Mouse (Mus musculus) G1E (cell line): ENCODE measurements around the gene Plxna4. TPM values are rescaled to one million over a fixed set of nuclear protein-coding genes. Genes with fewer than 3 reads are reported as not detected.

ENCODE experiments used
- ATAC-seq: 2 replicates; pipeline ENCODE4 v1.8.0; 2016; ENCODE audit warnings: mild to moderate bottlenecking; ENCODE audit not compliant: insufficient number of reproducible peaks, poor library complexity, low FRiP score, severe bottlenecking; ENCODE audit errors: extremely low read depth
- DNase-seq: peaks from one replicate; pipeline ENCODE4 v3.0.0; 2012; ENCODE audit warnings: low spot score
- H3K27me3 ChIP-seq: 2 replicates; pipeline ENCODE4 v1.6.1; 2012; ENCODE audit warnings: mild to moderate bottlenecking, low read length, inconsistent platforms; ENCODE audit not compliant: insufficient read depth
- H3K36me3 ChIP-seq: replicated peaks from 2 replicates; pipeline ENCODE3; 2012; ENCODE audit warnings: mild to moderate bottlenecking, inconsistent platforms
- H3K4me1 ChIP-seq: 2 replicates; pipeline ENCODE4 v1.6.1; 2012; ENCODE audit warnings: low read depth, low read length, inconsistent platforms, mixed read lengths; ENCODE audit not compliant: insufficient read depth
- H3K4me3 ChIP-seq: 2 replicates; pipeline ENCODE4 v1.5.1; 2012; ENCODE audit warnings: low read depth, mild to moderate bottlenecking, inconsistent platforms, low read length, moderate library complexity, mixed read lengths
- H3K9me3 ChIP-seq: replicated peaks from 2 replicates; pipeline ENCODE4 v1.6.1; 2012; ENCODE audit warnings: inconsistent platforms
- CTCF ChIP-seq: IDR thresholded peaks from 2 replicates; pipeline ENCODE4 v1.5.1; 2012; ENCODE audit warnings: low read depth, low read length, inconsistent platforms, mixed read lengths
- GATA1 ChIP-seq: IDR thresholded peaks from 2 replicates; pipeline ENCODE4 v1.6.1; 2012; ENCODE audit warnings: borderline replicate concordance, low read length, inconsistent platforms, mixed read lengths
- GATA2 ChIP-seq: IDR thresholded peaks from 2 replicates; pipeline ENCODE4 v1.6.1; 2012; ENCODE audit warnings: low read depth, low read length, inconsistent platforms, borderline replicate concordance
- POLR2AphosphoS5 ChIP-seq: IDR thresholded peaks from 2 replicates; pipeline ENCODE4 v1.6.1; 2012; ENCODE audit warnings: low read depth, low read length, inconsistent platforms; ENCODE audit not compliant: insufficient replicate concordance
- TAL1 ChIP-seq: conservative IDR thresholded peaks from 2 replicates; pipeline ENCODE4 v1.6.1; 2012; ENCODE audit warnings: low read depth, low read length, inconsistent platforms, mixed read lengths
- polyA plus RNA-seq: library from polyadenylated mRNA; stranded (reverse); fragments of >175 nt; gene quantifications from 2 replicates; pipeline ENCODE4 v1.2.3, GENCODE M21; 2012
- total RNA-seq, 2 experiments: library from RNA; stranded (forward) in 1 of 2; stranded (reverse) in 1 of 2; fragments of 200-1000 nt in 1 of 2; fragments of >200 nt in 1 of 2; fragmentation: Nextera tagmentation in 1 of 2; gene quantifications; 2 replicates each; pipeline ENCODE4 v1.2.3; 2014 to 2017

Gene Plxna4
- total and polyA plus RNA-seq, 3 experiments = 0.11 TPM; not detected in 2

DNA sequence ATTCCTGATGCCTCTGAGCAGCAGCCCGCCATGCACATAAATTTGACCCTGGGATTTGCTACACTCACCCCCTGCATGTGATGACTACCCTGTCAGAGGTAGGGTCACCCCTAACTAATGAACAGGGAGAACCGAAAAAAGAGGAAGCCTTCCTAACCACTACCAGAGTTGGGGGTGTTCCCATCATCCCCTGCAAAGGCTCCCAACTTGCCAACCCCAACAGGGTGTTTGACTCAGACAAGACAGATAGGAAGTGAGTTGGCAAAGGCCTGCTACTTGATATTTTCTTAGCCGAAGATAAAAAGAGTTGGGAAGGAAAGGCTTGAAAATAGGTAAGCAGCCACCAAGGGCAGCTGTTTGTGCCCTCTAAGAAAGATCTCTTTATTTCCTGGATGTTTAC is 18.1 kb downstream of the Plxna4 start:
- TF ChIP-seq POLR2AphosphoS5 (no peak), TAL1 (no peak), CTCF (no peak), GATA1 (no peak), GATA2 (no peak)
- ATAC-seq (no peak), DNase-seq (no peak)
- no peak overlapping the region for H3K4me3 ChIP-seq
- no peaks in the 10 kb centered on the region for H3K9me3 ChIP-seq
- no peaks in the 10 kb centered on the region for H3K36me3 ChIP-seq
- H3K4me1 ChIP-seq = no peaks in the 10 kb centered on the region
- no peaks in the 10 kb centered on the region for H3K27me3 ChIP-seq

DNA sequence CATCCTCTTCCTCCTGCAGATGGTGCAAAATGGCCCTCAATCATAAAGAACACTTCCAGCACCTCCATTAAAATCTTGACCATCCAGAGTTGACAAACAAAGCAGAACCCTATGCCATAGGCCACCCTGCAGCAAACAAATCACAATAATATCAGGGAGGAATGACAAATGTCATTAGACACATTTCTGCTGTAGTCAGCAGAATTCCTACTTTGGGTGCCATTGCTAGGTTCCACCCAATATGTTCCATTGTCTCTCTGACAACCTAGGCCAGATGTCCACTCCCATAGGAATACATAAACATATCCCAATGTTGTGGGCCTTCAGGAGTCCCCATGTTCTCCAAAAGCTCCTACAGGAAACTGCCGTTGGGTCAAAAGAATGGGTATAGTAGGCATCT is 41.1 kb downstream of the Plxna4 start:
- H3K9me3 ChIP-seq = no peaks in the 10 kb centered on the region
- H3K4me1 ChIP-seq = no peaks in the 10 kb centered on the region
- H3K27me3 ChIP-seq = peaks cover 5% of the 10 kb centered on the region; the same call in 1 of the 2 replicates
- H3K4me3 ChIP-seq = no peak overlapping the region
- H3K36me3 ChIP-seq = no peaks in the 10 kb centered on the region
- no peak for ATAC-seq
- DNase-seq = no peak
- no peak for TF ChIP-seq GATA2
- TF ChIP-seq POLR2AphosphoS5 = no peak
- TF ChIP-seq CTCF = no peak
- no peak for TF ChIP-seq TAL1
- TF ChIP-seq GATA1 = no peak

DNA sequence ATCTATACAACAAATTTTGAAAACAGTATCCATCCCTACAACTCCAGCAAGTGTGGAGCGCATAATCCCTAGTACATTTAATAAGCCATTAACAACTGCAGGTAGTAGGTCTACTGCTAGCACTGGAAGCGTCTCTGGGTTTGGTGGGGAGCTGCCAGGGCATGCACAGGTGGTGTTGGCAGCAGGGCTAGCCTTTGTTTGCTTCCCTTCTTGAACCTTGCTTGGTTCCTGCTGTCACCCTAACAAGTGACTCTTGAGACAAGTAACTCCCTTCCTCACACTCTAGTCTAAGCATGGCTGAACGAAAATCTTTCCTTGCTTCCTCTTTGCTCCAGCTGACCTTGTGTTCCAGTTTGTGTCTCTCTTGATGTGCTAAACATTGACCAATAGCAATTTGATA is 44.0 kb downstream of the Plxna4 start:
- ATAC-seq (no peak), DNase-seq (no peak)
- H3K27me3 ChIP-seq = peaks cover 19% of the 10 kb centered on the region
- no peaks in the 10 kb centered on the region for H3K4me1 ChIP-seq
- no peak overlapping the region for H3K4me3 ChIP-seq
- H3K36me3 ChIP-seq = no peaks in the 10 kb centered on the region
- H3K9me3 ChIP-seq = no peaks in the 10 kb centered on the region
- no peak for TF ChIP-seq GATA1
- no peak for TF ChIP-seq GATA2
- no peak for TF ChIP-seq CTCF
- no peak for TF ChIP-seq TAL1
- no peak for TF ChIP-seq POLR2AphosphoS5

DNA sequence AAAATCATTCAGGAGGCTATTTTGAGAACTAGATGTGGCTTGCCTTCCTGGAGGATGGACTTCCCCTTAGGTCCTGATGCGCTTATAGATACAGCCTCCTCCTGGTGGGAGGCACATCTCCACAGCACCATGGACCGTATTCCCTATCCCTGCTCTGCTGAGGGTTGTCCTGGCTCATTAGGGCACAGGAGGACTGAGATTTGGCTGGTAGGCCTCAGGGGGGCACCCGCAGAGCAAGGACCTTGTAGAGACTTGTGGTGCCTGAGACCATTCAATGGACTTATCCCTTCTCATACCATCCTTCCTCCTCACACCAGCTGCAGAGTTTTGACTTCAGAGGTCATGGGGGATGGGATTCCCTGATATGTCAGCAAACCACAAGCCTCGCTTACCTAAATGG is 47.8 kb downstream of the Plxna4 start:
- H3K36me3 ChIP-seq = no peaks in the 10 kb centered on the region
- DNase-seq = no peak
- TF ChIP-seq GATA2 (no peak), POLR2AphosphoS5 (no peak), GATA1 (no peak), TAL1 (no peak)
- H3K27me3 ChIP-seq = peaks cover 21% of the 10 kb centered on the region
- no peaks in the 10 kb centered on the region for H3K4me1 ChIP-seq
- no peak overlapping the region for H3K4me3 ChIP-seq
- ATAC-seq = no peak
- H3K9me3 ChIP-seq = no peaks in the 10 kb centered on the region

DNA sequence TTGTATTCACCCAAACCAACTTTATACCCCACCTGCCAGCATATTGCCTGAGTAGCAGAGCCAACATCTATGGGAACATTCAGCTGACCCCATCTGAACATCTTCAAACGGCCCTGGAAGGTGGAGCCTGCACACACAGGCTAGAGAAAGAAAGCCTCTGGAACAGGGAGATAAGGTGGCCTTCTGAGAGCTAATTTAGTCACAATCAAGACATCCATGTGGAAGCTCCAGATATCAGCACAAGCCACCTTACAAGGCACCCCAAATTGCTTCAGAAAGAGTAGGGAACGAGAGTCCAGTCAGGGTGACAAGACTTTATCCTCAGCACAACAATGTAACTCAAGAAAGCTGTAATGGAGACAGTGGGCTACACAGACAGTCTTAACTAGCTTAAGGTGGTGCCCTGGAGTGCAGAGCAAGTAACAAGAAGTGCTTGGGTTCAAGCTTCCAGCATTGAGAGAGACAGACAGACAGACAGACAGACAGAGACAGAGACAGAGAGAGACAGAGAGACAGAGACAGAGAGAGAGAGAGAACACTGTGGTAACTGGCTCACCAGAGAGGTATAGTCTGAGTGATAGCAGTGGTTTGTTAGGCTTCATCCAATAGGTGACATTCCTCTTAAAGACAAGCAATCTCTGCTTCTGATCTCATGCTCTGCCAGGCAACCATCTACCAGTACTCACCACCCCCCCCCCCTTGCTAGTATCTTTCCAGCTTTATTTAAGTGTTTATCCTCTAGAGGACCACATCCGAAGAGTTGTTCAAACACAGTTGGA is 53.8 kb downstream of the Plxna4 start:
- Histone ChIP-seq H3K36me3 (no peaks in the 10 kb centered on the region), H3K9me3 (no peaks in the 10 kb centered on the region), H3K4me1 (peaks cover 9% of the 10 kb centered on the region; the same call in 1 of the 2 replicates), H3K4me3 (no peak overlapping the region), H3K27me3 (peaks cover 9% of the 10 kb centered on the region)
- DNase-seq (no peak), ATAC-seq (peak; percentile 57)
- no peak for TF ChIP-seq GATA1
- TF ChIP-seq TAL1 = peak; percentile 52

DNA sequence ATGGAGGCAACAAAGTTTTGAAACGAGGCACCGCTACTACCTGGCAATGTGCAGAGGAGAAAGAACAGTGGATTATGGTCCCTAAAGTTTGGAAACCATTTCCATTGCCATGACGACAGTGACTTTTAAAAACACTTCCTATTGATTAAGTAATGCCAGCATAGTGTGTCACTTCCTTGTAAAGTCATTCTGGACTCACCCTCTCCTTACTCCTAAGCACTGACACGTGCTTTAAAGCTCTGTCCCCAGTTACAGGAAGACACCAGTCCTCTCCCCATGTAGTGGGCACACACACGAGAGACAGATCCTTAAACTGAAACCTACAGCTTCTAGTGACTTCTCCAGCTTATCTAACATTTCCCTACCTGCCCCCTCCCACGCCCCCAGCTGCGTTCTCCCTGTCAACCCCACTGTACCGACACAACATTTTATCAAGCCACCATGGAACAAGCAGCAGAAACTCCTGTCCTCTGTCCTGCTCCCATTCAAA is 59.9 kb downstream of the Plxna4 start:
- Histone ChIP-seq H3K4me1 (no peaks in the 10 kb centered on the region), H3K27me3 (peaks cover 27% of the 10 kb centered on the region), H3K4me3 (no peak overlapping the region), H3K9me3 (no peaks in the 10 kb centered on the region), H3K36me3 (no peaks in the 10 kb centered on the region)
- DNase-seq (no peak), ATAC-seq (no peak)
- no peak for TF ChIP-seq TAL1
- TF ChIP-seq GATA1 = no peak
- no peak for TF ChIP-seq GATA2
- TF ChIP-seq CTCF = no peak
- no peak for TF ChIP-seq POLR2AphosphoS5
